Mouse (Mus musculus): Measurements from ENCODE around the gene Ggt7.
"Not testable (repeated sequence)": the region's sequence is repeated elsewhere in the genome, so short reads cannot be mapped to it uniquely, and the experiment has no call there.

The Ggt7 gene

DNA sequence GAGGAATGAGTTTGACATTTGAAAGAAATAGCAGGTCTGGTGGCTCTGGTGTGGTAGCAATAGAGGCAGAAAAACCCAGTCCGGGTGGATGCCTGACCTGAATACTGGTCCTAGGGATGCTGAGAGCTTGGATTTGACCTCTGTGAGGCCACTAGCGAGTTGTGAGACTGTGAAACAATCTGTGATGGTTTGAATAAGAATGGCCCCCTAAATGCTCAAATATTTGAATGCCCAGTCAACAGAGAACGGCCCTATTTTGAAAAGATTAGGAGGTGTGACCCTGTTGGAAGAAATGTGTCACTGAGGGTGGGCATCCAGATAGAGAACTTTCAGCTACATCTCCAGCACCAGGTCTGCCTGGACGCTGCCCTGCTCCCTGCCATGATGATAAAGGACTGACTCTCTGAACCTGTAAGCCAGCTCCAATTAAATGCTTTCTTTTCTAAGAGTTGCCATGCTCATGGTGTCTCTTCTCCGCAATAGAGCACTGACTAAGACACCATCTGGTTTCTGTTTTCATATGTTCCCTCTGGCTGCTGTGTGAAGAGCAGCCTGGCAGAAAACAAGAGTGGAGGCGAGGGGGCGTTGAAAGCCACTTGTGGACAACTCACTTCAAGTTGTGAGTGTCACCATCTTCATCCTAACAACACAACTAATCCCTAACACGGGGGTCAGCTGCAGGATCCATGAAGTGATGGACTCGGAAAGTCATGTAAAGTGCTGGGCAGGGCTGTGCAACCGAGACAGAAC is 10.1 kb downstream of the Ggt7 start:
- no peak for DNase-seq

DNA sequence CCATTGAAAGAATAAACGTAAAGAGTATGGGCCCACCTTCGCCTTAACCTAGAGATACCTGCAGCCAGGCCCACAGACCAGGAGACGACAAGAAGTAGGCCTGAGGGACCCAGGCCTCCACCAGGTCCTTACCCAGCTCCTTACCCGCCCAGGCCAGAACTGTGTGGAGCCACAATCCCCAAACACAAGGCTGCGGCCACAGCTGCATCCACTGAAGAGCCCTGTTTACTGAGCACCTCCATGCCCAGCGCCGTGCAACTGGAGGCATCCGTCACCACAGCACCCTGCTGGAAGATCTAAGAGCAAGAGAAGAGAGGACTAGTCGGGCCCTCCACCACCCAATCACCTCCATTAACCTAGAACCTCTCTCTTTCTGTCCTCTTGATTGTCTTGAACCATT is 12.2 kb downstream of the Ggt7 start:
- DNase-seq: no peak

- DNase-seq: peak; percentile 69
Observed at GRCm38 (mm10) chr2:155504440-155505355, 13.3 kb downstream of the Ggt7 start.

- DNase-seq: no peak
Observed at GRCm38 (mm10) chr2:155502596-155502995, 15.4 kb downstream of the Ggt7 start.

DNA sequence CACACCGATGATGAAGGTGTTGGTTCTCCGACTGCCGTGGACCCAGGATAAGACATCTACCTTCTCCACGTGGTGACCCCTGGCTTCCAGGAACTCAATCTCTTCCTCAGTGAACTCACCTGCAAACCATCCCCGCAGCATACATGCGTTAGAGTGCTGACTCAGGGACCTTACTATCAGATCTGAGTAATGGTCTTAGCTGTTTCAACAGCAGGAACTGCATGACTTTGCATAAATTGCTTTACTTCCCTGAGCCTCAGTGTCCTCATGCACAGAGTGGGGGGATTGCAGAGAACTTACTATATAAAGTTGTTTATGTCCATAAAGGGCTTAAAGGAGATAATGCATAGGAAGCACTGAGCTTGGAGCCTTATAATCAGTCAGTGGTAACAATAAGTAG is 27.0 kb downstream of the Ggt7 start:
- DNase-seq: no peak

GRCm38 (mm10) chr2:155482021-155482420 is 36.0 kb downstream of the Ggt7 start:
- peak; percentile 47 for DNase-seq

DNA sequence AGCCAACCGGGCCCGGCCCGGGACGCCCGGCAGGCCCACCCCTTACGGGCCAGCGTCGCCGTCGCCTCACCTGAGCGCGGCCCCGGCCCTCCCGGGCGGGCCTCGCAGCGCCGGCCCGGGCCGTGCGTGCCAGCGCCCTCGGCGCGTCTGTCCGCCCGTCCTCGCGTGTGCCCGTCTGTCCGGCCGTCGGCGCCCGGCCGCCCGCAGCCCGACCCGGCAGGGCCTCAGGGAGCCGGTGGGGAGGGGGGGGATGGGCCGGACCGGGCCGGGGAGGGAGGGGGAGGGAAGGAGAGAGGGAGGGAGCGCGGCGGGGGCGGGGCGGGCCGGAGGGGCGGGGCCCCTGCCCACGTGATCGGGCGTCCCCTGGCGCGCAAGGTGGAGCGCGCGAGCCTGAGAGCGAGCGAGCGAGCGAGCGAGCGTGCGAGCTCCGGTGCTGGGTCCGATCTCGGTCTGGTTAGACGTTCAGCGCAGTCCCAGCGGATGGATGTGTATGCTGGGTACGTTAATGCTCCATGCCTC is 44.4 kb downstream of the Ggt7 start, which contains the start of gene Ncoa6:
TSS of gene Ncoa6 (minus strand) at position 325 of the 519 bp plus-strand sequence.
- DNase-seq: peak; percentile 71

GRCm38 (mm10) chr2:155472671-155473569 is 45.1 kb downstream of the Ggt7 start:
- DNase-seq: peak; percentile 52

GRCm38 (mm10) chr2:155466861-155467260 is 51.2 kb downstream of the Ggt7 start:
- DNase-seq: no peak

GRCm38 (mm10) chr2:155453591-155453990 is 64.4 kb downstream of the Ggt7 start:
- peak; percentile 21 for DNase-seq

DNA sequence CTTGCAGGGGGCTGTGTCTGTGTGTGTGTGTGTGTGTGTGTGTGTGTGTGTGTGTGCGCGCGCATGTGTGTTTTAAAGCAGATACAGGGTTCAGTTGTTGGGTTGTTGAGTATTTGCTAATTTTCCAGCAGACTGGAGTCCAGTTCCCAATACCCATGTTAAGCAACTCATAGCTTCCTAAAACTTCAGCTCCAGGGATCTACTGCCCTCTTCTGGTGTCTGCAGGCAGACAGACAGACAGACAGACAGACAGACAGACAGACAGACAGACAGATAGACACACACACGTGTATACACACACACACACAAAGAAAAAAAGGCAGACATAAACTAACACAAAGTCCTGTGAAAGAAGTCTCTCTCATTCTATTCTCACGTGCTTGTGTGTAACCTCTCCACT is 66.8 kb downstream of the Ggt7 start:
- no peak for DNase-seq

GRCm38 (mm10) chr2:155447906-155448305 is 70.1 kb downstream of the Ggt7 start:
- not testable (repeated sequence) for DNase-seq

DNA sequence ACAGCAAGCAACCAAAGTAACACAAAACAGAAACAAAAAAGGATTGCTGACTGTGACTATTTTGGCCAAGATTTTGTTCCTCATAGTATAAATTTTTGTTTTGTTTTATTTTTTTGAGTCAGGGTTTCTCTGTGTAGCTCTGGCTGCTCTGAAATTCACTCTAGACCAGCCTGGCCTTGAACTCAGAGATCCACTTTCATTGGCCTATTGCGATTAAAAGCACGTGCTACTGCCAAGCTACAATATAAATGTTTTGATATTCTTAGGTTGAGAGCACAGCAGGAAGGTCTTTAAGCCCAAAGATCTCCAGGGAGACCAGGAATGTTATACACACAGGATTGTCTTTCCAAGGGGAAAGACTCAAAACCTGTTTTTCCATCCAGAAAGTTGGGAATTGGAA is 74.6 kb downstream of the Ggt7 start:
- no peak for DNase-seq

DNA sequence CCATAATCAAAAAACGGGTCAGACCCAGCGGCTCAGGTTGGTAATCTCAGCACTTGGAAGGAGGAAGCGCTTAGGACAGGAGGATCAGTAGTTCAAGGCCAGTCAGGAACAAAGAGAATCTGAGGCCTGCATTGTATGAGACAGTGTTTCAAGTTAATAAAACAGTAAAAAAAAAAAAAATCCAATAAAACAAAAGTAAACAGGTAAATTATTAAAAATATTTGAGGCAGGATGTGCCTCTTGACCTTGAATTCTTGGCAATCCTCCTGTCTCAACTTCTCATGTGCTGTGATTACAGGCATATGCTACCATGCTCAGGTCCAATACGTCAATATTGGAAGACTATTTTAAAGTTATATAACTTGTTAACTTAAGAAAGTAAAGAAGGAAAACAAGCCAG is 75.1 kb downstream of the Ggt7 start:
- DNase-seq: no peak

Data from cerebellum, adult 9-11 months (tissue).